ENCODE assay signal across 7 mouse cellular contexts in genomic region chr7:111896255-111896654, GRCm38 (mm10).
DNase-seq lines count a peak whose midpoint lies in the region; ATAC-seq lines count a peak whose summit lies in the region.

No protein-coding gene starts in this region.

- ATAC-seq in CD4-positive, CD25-positive, alpha-beta regulatory T cell, adult 4 months, result no peak

- DNase-seq in 3T3-L1 (ENCODE audit: low read depth, low spot score), result peak; percentile 53
- peak; percentile 89 for DNase-seq in Muller cell, postnatal 12 days (ENCODE audit: inconsistent ontology term)
- peak; percentile 21 for DNase-seq in fat pad, adult 2 months (ENCODE audit: extremely low read depth, low read depth, low spot score)
- DNase-seq in heart, postnatal 25 days (ENCODE audit: low spot score), result peak; percentile 33
- peak; percentile 91 for DNase-seq in left cerebral cortex, postnatal 4 days
- DNase-seq in right cerebral cortex, postnatal 25 days, result peak; percentile 68

- intact Hi-C loops in heart, postnatal 25 days (cut with DNase I), result no loop called here
- intact Hi-C loops in left cerebral cortex, postnatal 4 days (cut with DNase I), result no loop called here

Comparison
In these comparisons a context has a peak if more than half of its experiments do, and no peak if none do; other contexts are left out.
1. DNase-seq: peak in every context shown above with its lines; median percentile 91 in left cerebral cortex, postnatal 4 days; 89 in Muller cell, postnatal 12 days; 68 in right cerebral cortex, postnatal 25 days; 53 in 3T3-L1; 33 in heart, postnatal 25 days; 21 in fat pad, adult 2 months.